Mouse (Mus musculus): ENCODE results near the gene Supt4a.

DNA sequence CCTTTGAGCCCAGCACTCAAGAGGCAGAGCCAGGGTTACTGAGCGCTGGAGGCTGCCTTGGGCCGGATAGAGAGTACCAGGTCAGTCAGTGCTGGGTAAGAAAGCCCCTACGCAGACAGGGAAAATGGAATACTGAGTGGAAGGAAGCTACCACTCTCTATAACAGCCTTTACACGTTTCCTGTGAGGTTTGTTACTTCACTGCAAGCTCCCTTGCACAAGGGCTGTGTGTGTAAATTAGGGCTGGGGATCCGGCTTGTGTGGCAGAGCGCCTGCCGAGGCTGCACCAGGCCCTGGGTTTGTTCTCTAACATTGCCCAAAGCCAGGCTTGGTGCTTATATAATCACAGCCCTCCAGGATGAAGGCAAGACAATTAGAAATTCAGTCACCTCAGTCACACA, 17.8 kb upstream of the Supt4a start:
- TF ChIP-seq POLR2A (IDR thresholded peaks at IDR 0.05; ENCODE audit: low read depth, low read length) (no peak), CTCF (IDR thresholded peaks at IDR 0.05; ENCODE audit: borderline replicate concordance, insufficient read depth, low read length) (no peak)
